Mouse (Mus musculus): ENCODE results near the gene Ankrd49. TPM values are rescaled to one million over a fixed set of nuclear protein-coding genes. Genes with fewer than 3 reads are reported as not detected.

The Ankrd49 gene
- polyA plus RNA-seq, 1 experiment from 2014 or later: 45.3 TPM

- no peak overlapping the region for H3K27ac ChIP-seq
- H3K4me2 ChIP-seq: no peak overlapping the region
- H3K4me3 ChIP-seq: no peak overlapping the region
- H3K9me3 ChIP-seq: no peaks in the 10 kb centered on the region
- no peak overlapping the region for H3K9ac ChIP-seq
- H3K4me1 ChIP-seq: no peaks in the 10 kb centered on the region
- H3K27me3 ChIP-seq: no peaks in the 10 kb centered on the region
- ATAC-seq (ENCODE audit: insufficient number of reproducible peaks, low FRiP score, low TSS enrichment, low read depth): no peak
- H3K36me3 ChIP-seq: no peaks in the 10 kb centered on the region
- 77% methylated on average over 4 of the region's 4 CpGs for WGBS
These were observed 45.0 kb downstream of the Ankrd49 start for GRCm38 (mm10) chr9:14739498-14740150.

DNA sequence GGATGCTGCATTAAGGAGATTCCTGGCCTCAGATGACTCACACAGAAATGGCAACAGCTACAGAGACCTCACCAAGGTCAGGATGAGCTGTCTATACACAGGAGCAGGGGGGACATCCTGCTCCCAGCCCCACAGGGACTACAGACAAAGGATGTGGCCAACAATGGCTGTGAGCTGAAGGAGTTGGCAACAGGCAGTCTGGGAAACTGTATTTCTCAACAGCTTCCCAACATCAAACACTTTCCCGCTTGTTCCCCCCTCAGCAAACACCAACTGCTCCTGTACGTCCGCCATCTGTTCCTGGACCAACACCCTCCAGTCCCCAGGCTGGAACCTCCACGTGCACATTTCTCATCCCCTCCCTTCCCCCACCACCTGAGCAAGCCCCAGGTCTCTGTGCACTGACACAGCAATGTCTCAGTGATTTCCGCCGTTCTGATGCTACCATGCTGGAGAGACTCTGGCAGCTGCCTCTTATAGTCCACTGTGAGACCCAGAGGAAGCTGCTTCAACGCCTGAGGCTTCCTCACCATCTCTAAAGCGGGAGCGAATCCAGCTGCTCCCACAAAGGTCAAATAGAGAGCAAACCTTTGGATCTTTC is 53.6 kb downstream of the Ankrd49 start:
- Histone ChIP-seq H3K9me3 (no peaks in the 10 kb centered on the region), H3K4me3 (no peak overlapping the region), H3K36me3 (no peaks in the 10 kb centered on the region), H3K27ac (no peak overlapping the region), H3K9ac (no peak overlapping the region), H3K4me1 (0 out of 2 replicates have a peak, but pooled peaks cover 4% of the 10 kb centered on the region), H3K4me2 (no peak overlapping the region), H3K27me3 (no peaks in the 10 kb centered on the region)
- ATAC-seq (ENCODE audit: insufficient number of reproducible peaks, low FRiP score, low TSS enrichment, low read depth): no peak
- WGBS: 23% methylated on average over 9 of the region's 9 CpGs

Other genes starting within 250 kb of the Ankrd49 start
- 35.3 and 36.1 TPM in 2 replicates for gene Amotl1, start 139.8 kb downstream of the Ankrd49 start, polyA plus RNA-seq (2015; fragmentation: Nextera tagmentation; extraction: Ambion mirVana)
- gene Piwil4, start 44.1 kb downstream of the Ankrd49 start, polyA plus RNA-seq (2015; fragmentation: Nextera tagmentation; extraction: Ambion mirVana): 0.12 TPM in 1 of 2 replicates, not detected in the other
- gene Fut4, start 32.5 kb downstream of the Ankrd49 start, polyA plus RNA-seq (2015; fragmentation: Nextera tagmentation; extraction: Ambion mirVana): 1.9 and 2.1 TPM in 2 replicates
- gene 1700012B09Rik, start 13.8 kb downstream of the Ankrd49 start, polyA plus RNA-seq (2015; fragmentation: Nextera tagmentation; extraction: Ambion mirVana): not detected in 2 replicates
- 19.8 and 21.5 TPM in 2 replicates for gene Mre11a, start 202 bp downstream of the Ankrd49 start, polyA plus RNA-seq (2015; fragmentation: Nextera tagmentation; extraction: Ambion mirVana)
- gene Gpr83, start 75.4 kb upstream of the Ankrd49 start, polyA plus RNA-seq (2015; fragmentation: Nextera tagmentation; extraction: Ambion mirVana): 3.3 and 3.6 TPM in 2 replicates
- 0.23 and 0.38 TPM in 2 replicates for gene Izumo1r, start 119.1 kb upstream of the Ankrd49 start, polyA plus RNA-seq (2015; fragmentation: Nextera tagmentation; extraction: Ambion mirVana)

Measured in limb, embryonic 15.5 days (tissue).